Mouse (Mus musculus) gastrocnemius, adult 8-10 months (tissue): ENCODE results near the gene Cry2. TPM values are rescaled to one million over a fixed set of nuclear protein-coding genes. Genes with fewer than 3 reads are reported as not detected.
"Not testable (repeated sequence)": the region's sequence is repeated elsewhere in the genome, so short reads cannot be mapped to it uniquely, and the experiment has no call there.

ENCODE experiments used
- DNase-seq, 2 experiments: peaks; one replicate each; pipeline ENCODE4 v3.0.0; 2022; ENCODE audit warnings: low spot score in 2 of 2
- total RNA-seq, 4 experiments: library from RNA; stranded (reverse); gene quantifications; 2 replicates each; pipeline ENCODE4 v1.2.4; 2022

Cry2 gene
- total RNA-seq, 4 experiments from 2014 or later: 27.5 to 34.6 (median 31.3) TPM

- DNase-seq: no peak
Measured at GRCm38 (mm10) chr2:92422388-92423135, 11.3 kb downstream of the Cry2 start.

GRCm38 (mm10) chr2:92421723-92422387 lies 12.0 kb downstream of the Cry2 start:
- DNase-seq: no peak

GRCm38 (mm10) chr2:92411705-92412104 lies 22.1 kb downstream of the Cry2 start:
- no peak for DNase-seq

GRCm38 (mm10) chr2:92408309-92409045 lies 25.4 kb downstream of the Cry2 start:
- no peak for DNase-seq

GRCm38 (mm10) chr2:92405687-92406086 lies 28.2 kb downstream of the Cry2 start:
- DNase-seq: no peak

GRCm38 (mm10) chr2:92404737-92405136 lies 29.1 kb downstream of the Cry2 start:
- no peak for DNase-seq

- no peak for DNase-seq
Measured at GRCm38 (mm10) chr2:92403776-92404319, 30.0 kb downstream of the Cry2 start.

GRCm38 (mm10) chr2:92402591-92403326 lies 31.1 kb downstream of the Cry2 start:
- DNase-seq: no peak

- DNase-seq: no peak
Measured at GRCm38 (mm10) chr2:92401091-92401561, 32.7 kb downstream of the Cry2 start, which contains the start of gene Mapk8ip1. Gene Mapk8ip1, minus strand, starts transcription at chr2:92401263.

- DNase-seq: no peak
Measured at GRCm38 (mm10) chr2:92400682-92401081, 33.2 kb downstream of the Cry2 start.

GRCm38 (mm10) chr2:92399877-92400276 lies 34.0 kb downstream of the Cry2 start:
- not testable (repeated sequence) for DNase-seq

GRCm38 (mm10) chr2:92397436-92397835 lies 36.4 kb downstream of the Cry2 start:
- DNase-seq: no peak

- no peak for DNase-seq
Measured at GRCm38 (mm10) chr2:92395535-92395934, 38.3 kb downstream of the Cry2 start.

- no peak for DNase-seq
Measured at GRCm38 (mm10) chr2:92392318-92393264, 41.3 kb downstream of the Cry2 start.

- DNase-seq: no peak
Measured at GRCm38 (mm10) chr2:92391703-92392317, 42.0 kb downstream of the Cry2 start.

- no peak for DNase-seq
Measured at GRCm38 (mm10) chr2:92391116-92391515, 42.7 kb downstream of the Cry2 start.

- DNase-seq: no peak
Measured at GRCm38 (mm10) chr2:92390206-92390930, 43.5 kb downstream of the Cry2 start.

GRCm38 (mm10) chr2:92389645-92390044 lies 44.2 kb downstream of the Cry2 start:
- DNase-seq: no peak
